Mouse (Mus musculus) kidney, adult 2 months (tissue): ENCODE measurements around the gene Eif2b2. TPM values are rescaled to one million over a fixed set of nuclear protein-coding genes. Genes with fewer than 3 reads are reported as not detected.

Source experiments
- DNase-seq: peaks from one replicate; pipeline ENCODE4 v3.0.0; 2021
- H3K27ac ChIP-seq: fragments of 200-500 bp; 2 replicates; pipeline ENCODE4 v1.5.1; 2012; ENCODE audit warnings: low read depth, low read length, control low read depth, inconsistent platforms; ENCODE audit not compliant: insufficient read depth
- H3K27me3 ChIP-seq: fragments of 200-500 bp; replicated peaks from 2 replicates; pipeline ENCODE4 v1.6.1; 2012; ENCODE audit warnings: mild to moderate bottlenecking, moderate library complexity, low read length, inconsistent platforms; ENCODE audit not compliant: control insufficient read depth, insufficient read depth
- H3K36me3 ChIP-seq: fragments of 200-500 bp; 2 replicates; pipeline ENCODE4 v1.6.1; 2012; ENCODE audit warnings: mild to moderate bottlenecking, moderate library complexity, low read length, inconsistent platforms; ENCODE audit not compliant: control insufficient read depth, insufficient read depth
- H3K4me1 ChIP-seq: fragments of 200-500 bp; 2 replicates; pipeline ENCODE4 v1.6.1; 2011; ENCODE audit warnings: low read length; ENCODE audit not compliant: control insufficient read depth, insufficient read depth
- H3K4me3 ChIP-seq: fragments of 200-500 bp; 2 replicates; pipeline ENCODE4 v1.5.1; 2011; ENCODE audit warnings: mild to moderate bottlenecking, low read depth, low read length, control low read depth; ENCODE audit not compliant: insufficient read depth
- CTCF ChIP-seq: fragments of 200-500 bp; conservative IDR thresholded peaks from 2 replicates; pipeline ENCODE4 v1.5.1; 2011; ENCODE audit warnings: low read depth, mild to moderate bottlenecking, control low read depth, low read length, moderate library complexity, mixed read lengths; ENCODE audit not compliant: insufficient read depth, insufficient read length
- POLR2A ChIP-seq: fragments of 200-500 bp; IDR thresholded peaks from one replicate; pipeline ENCODE4 v1.6.1; 2011; ENCODE audit warnings: low read depth, low read length, control low read depth
- WGBS: fragments of 180-500 bp; shearing (Covaris S2); methylation state at CpG from one replicate; pipeline ENCODE4 v1.1.7; 2018; 5-methylcytosine and 5-hydroxymethylcytosine counted together
- polyA plus RNA-seq: library from polyadenylated mRNA; depleted of rRNA; stranded (reverse); fragments of >200 nt; gene quantifications from 2 replicates; pipeline ENCODE4 v1.2.3, GENCODE M21; 2012; rRNA removed

Gene Eif2b2
- polyA plus RNA-seq, result 101 and 112 TPM in 2 replicates

DNA sequence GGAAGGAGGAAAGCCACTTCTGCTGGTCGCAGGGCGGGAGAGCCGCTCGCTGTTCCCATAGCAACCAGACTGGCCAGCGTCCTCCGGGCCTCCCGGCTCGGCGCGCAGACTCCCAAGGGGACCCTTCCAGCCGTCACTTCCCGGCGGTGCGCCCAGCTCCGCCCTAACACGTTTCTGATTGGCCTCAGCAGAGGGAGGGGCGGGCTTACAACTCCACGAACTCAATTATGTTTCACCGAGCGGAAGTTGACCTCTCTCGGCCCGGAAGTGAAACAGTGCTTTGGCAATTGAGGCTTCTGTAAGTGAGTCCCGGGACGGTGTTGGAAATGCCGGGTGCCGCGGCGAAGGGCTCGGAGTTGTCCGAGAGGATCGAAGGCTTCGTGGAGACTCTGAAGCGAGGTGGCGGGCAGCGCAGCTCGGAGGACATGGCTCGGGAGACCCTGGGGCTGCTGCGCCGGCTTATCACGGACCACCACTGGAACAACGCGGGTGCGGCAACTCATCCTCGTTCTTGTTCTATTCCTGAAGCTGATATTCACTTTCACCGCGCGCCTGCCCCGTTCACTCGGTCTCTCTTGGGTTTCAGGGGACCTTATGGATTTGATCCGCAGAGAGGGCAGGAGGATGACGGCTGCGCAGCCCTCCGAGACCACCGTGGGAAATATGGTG lies at the start of gene Eif2b2:
TSS of gene Eif2b2 (plus strand) at position 246 of the 669 bp plus-strand sequence.
- under 1% methylated on average over 54 of the region's 54 CpGs for WGBS
- no peaks in the 10 kb centered on the region for H3K4me1 ChIP-seq

DNA sequence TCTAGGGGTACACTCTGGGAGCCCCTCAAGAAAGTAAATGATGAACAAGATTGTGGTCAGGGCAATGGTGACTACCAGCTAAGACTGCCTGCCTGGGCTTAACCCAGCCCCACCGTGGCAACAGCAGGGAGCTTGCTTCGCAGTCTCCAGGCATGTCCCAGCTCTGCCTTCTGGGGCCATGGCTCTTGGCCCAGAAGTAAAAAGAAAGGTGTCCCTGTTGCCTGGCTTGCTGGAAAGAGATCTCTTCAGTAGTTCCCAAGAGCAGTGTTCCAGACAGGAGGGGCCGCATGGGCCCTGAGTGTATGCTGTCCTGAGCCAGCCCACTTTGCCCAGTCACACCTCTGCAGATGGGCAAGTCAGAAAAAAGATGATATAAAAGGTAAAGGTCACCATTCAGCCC lies 49.4 kb upstream of the Eif2b2 start:
- TF ChIP-seq POLR2A (no peak), CTCF (no peak)
- WGBS, result 77% methylated on average over 3 of the region's 3 CpGs
- H3K4me1 ChIP-seq, result peaks cover 2% of the 10 kb centered on the region; the same call in 1 of the 2 replicates
- H3K27ac ChIP-seq, result no peak overlapping the region
- no peaks in the 10 kb centered on the region for H3K27me3 ChIP-seq
- no peak overlapping the region for H3K4me3 ChIP-seq
- DNase-seq, result no peak
- H3K36me3 ChIP-seq, result no peaks in the 10 kb centered on the region

More for the DNA sequence above, at the start of gene Eif2b2:
- peak within 1 kb of the TSS; percentile 78 for H3K4me3 ChIP-seq
- H3K36me3 ChIP-seq, result peaks cover 2% of the 10 kb centered on the region; the same call in 1 of the 2 replicates
- peak within 1 kb of the TSS; percentile 26; the same call in 1 of the 2 replicates for H3K27ac ChIP-seq
- peak; percentile 99 for DNase-seq
- TF ChIP-seq CTCF, result no peak
- TF ChIP-seq POLR2A, result peak; percentile 11
- no peaks in the 10 kb centered on the region for H3K27me3 ChIP-seq

GRCm38 (mm10) chr12:85170284-85170947 lies 48.9 kb upstream of the Eif2b2 start:
- Histone ChIP-seq H3K27me3 (no peaks in the 10 kb centered on the region), H3K4me3 (no peak overlapping the region), H3K36me3 (no peaks in the 10 kb centered on the region), H3K4me1 (peaks cover 2% of the 10 kb centered on the region; the same call in 1 of the 2 replicates), H3K27ac (no peak overlapping the region)
- peak; percentile 82 for DNase-seq
- 78% methylated on average over 11 of the region's 11 CpGs for WGBS
- TF ChIP-seq CTCF (no peak), POLR2A (no peak)

GRCm38 (mm10) chr12:85170948-85171307 lies 48.4 kb upstream of the Eif2b2 start:
- no peak for DNase-seq
- Histone ChIP-seq H3K4me3 (no peak overlapping the region), H3K27me3 (no peaks in the 10 kb centered on the region), H3K4me1 (peaks cover 2% of the 10 kb centered on the region; the same call in 1 of the 2 replicates), H3K36me3 (no peaks in the 10 kb centered on the region), H3K27ac (no peak overlapping the region)
- 87% methylated on average over 3 of the region's 3 CpGs for WGBS
- no peak for TF ChIP-seq CTCF
- TF ChIP-seq POLR2A, result no peak

- Histone ChIP-seq H3K4me1 (no peaks in the 10 kb centered on the region; the same call in 1 of the 2 replicates), H3K27me3 (no peaks in the 10 kb centered on the region), H3K4me3 (no peak overlapping the region), H3K36me3 (no peaks in the 10 kb centered on the region), H3K27ac (no peak overlapping the region)
- DNase-seq, result no peak
- 80% methylated on average over 7 of the region's 7 CpGs for WGBS
- no peak for TF ChIP-seq POLR2A
- TF ChIP-seq CTCF, result no peak
Measured at GRCm38 (mm10) chr12:85174016-85174415, 45.3 kb upstream of the Eif2b2 start.

DNA sequence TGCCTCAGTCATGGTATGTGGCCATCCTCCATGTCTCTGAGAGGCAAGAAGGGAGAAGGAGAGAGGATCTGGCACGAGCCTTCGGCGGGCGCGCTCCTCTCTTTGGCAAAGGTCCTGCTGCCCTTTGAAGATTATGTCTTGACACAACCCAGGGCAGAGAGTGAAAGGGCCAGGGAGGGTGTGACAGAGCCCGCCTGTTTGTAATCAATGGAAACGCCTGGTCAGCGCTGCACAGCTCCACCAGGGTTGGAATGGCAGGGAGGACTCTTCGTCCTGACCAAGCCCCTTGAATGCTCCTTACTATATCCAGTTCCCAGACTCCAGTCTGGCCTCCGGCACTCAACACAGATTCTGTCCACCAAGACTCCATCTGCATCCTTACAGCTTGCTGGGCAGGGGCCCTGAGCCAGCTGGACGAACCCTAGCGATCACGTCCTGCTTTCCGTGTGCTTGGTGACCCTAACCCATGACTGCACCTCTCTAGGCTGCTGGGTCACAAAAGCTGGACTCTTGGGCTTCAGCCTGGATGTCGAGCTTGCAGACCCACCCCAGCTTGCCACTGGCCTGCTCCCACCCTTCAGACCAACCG lies 44.1 kb upstream of the Eif2b2 start:
- WGBS, result 70% methylated on average over 16 of the region's 16 CpGs
- Histone ChIP-seq H3K27ac (no peak overlapping the region), H3K36me3 (no peaks in the 10 kb centered on the region), H3K4me3 (no peak overlapping the region), H3K27me3 (no peaks in the 10 kb centered on the region), H3K4me1 (no peaks in the 10 kb centered on the region)
- DNase-seq, result no peak
- no peak for TF ChIP-seq POLR2A
- TF ChIP-seq CTCF, result no peak
